Mouse (Mus musculus): ENCODE data around the gene Krt7.
A peak's percentile ranks its signal among the peaks of the same experiment; 100 is the strongest.

The Krt7 gene

DNA sequence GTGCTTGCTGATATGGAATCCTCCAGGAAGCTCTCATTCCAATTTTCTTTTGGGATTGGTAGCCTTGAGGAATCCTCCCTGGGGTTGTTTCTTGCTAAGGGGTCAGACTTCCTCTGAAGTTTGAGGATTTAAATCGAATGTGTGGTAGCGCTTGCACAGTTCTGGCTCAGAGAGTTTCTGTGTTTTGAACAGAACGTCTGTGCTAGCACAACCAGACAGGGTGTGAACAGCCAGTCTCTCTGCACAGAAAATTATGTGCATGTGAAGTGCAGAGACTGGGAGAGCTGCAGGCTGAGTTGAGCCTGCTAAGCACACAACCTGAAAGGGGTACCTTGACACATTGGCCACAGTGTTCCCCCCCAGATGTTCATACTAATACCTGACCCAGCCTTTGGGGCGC is 30.0 kb downstream of the Krt7 start:
- TF ChIP-seq POU5F1 (IDR thresholded peaks at IDR 0.05; ENCODE audit: borderline replicate concordance, low read length) (no peak), CTCF (conservative IDR thresholded peaks at IDR 0.05; ENCODE audit: low read length) (no peak), NANOG (IDR thresholded peaks at IDR 0.05; ENCODE audit: borderline replicate concordance, low read length) (no peak)
- H3K36me3 ChIP-seq (ENCODE audit: insufficient read depth, low read length): no peaks in the 10 kb centered on the region
- peaks cover 5% of the 10 kb centered on the region; the same call in 1 of the 2 replicates for H3K4me1 ChIP-seq (replicated peaks; ENCODE audit: low read depth, low read length)
- H3K27me3 ChIP-seq (ENCODE audit: insufficient read depth, low read length): peaks cover 43% of the 10 kb centered on the region
- no peak overlapping the region for H3K4me3 ChIP-seq (replicated peaks; ENCODE audit: low read length)
- no peaks in the 10 kb centered on the region for H3K9me3 ChIP-seq (ENCODE audit: low read length)

DNA sequence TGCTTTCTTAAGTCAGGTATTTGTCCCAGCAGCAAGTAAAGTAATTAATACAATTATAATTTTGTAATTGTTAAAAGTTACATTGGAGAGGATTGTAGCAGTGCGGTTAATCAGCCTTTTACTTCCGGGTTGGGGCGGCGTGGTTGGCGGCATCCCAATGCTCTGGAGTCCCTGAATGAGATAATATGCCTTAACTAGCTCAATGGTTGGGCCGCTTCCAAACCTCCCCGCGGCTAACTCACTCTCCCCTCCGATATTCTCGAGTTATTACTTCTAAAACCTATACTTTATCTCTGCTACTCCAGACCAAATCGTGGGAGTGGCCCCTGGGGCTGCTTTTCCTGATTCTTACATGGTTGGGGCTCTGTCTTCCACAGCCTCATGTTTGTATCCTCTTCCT is 35.7 kb downstream of the Krt7 start:
- TF ChIP-seq NANOG (IDR thresholded peaks at IDR 0.05; ENCODE audit: borderline replicate concordance, low read length) (no peak), POU5F1 (IDR thresholded peaks at IDR 0.05; ENCODE audit: borderline replicate concordance, low read length) (no peak), CTCF (conservative IDR thresholded peaks at IDR 0.05; ENCODE audit: low read length) (no peak)
- H3K27me3 ChIP-seq (ENCODE audit: insufficient read depth, low read length): no peaks in the 10 kb centered on the region
- no peaks in the 10 kb centered on the region for H3K4me1 ChIP-seq (replicated peaks; ENCODE audit: low read depth, low read length)
- H3K36me3 ChIP-seq (ENCODE audit: insufficient read depth, low read length): no peaks in the 10 kb centered on the region
- 0 out of 2 replicates have a peak overlapping the region, but pooled peaks have one; percentile 3 for H3K4me3 ChIP-seq (replicated peaks; ENCODE audit: low read length)
- peaks cover 8% of the 10 kb centered on the region for H3K9me3 ChIP-seq (ENCODE audit: low read length)

DNA sequence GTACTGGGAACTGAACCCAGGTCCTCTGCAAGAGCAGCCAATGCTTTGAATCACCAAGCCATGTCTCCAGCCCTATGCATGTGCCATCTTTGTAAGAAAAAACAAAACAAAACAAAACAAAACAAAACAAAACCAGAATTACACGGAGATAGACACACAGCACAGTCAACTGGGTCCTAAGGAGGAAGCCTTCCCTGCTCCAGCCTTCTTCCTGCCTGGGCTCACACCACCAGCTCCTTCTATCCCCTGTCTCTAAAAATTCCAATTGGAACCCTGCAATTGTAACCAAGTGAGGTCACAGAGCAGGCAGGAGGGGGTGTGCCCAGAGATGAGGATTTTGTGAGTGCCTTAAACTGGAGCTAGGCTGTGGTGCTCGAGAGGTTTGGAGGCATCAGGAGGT is 36.6 kb downstream of the Krt7 start, which contains the start of gene Krt88:
TSS of gene Krt88 (plus strand) at position 301 of the 400 bp plus-strand sequence.
- peaks cover 13% of the 10 kb centered on the region for H3K9me3 ChIP-seq (ENCODE audit: low read length)
- no peak for TF ChIP-seq NANOG (IDR thresholded peaks at IDR 0.05; ENCODE audit: borderline replicate concordance, low read length)
- TF ChIP-seq POU5F1 (IDR thresholded peaks at IDR 0.05; ENCODE audit: borderline replicate concordance, low read length): no peak
- TF ChIP-seq CTCF (conservative IDR thresholded peaks at IDR 0.05; ENCODE audit: low read length): no peak
- H3K4me1 ChIP-seq (replicated peaks; ENCODE audit: low read depth, low read length): no peaks in the 10 kb centered on the region
- H3K4me3 ChIP-seq (replicated peaks; ENCODE audit: low read length): 0 out of 2 replicates have a peak within 1 kb of the TSS, but pooled peaks have one; percentile 3
- H3K27me3 ChIP-seq (ENCODE audit: insufficient read depth, low read length): no peaks in the 10 kb centered on the region
- no peaks in the 10 kb centered on the region for H3K36me3 ChIP-seq (ENCODE audit: insufficient read depth, low read length)

DNA sequence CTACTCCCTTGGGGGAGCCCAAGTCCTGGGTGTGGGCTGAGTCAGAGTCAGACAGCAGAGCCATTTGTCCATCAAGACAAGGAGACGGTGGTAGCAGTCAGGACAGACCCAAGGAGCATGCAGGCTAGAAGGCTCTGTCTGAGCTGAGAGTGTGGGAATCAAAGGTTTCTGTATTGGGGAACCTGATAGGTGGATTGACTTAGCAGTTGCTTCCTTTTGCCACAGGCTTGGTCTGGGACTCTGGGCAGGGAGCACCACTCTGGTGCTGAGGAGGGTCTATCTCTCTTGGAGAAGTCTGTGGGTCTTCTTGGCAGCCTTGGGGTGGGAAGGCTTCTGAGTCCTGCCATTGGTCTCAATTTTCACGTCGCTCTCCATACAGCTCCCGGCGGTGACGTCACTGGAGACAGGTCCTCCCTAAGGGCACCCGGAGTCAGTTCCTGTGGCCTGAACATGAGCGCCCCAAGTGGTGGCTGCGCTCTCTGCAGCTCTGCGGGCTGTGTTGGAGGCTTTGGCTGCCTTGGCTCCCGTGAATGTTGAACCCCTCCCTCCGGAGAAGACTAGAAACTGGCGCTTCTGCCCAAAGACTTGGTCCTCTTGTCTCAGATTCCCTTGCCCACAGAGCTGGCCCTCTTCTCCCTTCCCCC is 42.4 kb downstream of the Krt7 start:
- H3K27me3 ChIP-seq (ENCODE audit: insufficient read depth, low read length): no peaks in the 10 kb centered on the region
- no peaks in the 10 kb centered on the region for H3K36me3 ChIP-seq (ENCODE audit: insufficient read depth, low read length)
- H3K9me3 ChIP-seq (ENCODE audit: low read length): peaks cover 28% of the 10 kb centered on the region
- no peak overlapping the region for H3K4me3 ChIP-seq (replicated peaks; ENCODE audit: low read length)
- TF ChIP-seq NANOG (IDR thresholded peaks at IDR 0.05; ENCODE audit: borderline replicate concordance, low read length) (no peak), POU5F1 (IDR thresholded peaks at IDR 0.05; ENCODE audit: borderline replicate concordance, low read length) (no peak), CTCF (conservative IDR thresholded peaks at IDR 0.05; ENCODE audit: low read length) (peak; percentile 42)
- H3K4me1 ChIP-seq (replicated peaks; ENCODE audit: low read depth, low read length): no peaks in the 10 kb centered on the region

DNA sequence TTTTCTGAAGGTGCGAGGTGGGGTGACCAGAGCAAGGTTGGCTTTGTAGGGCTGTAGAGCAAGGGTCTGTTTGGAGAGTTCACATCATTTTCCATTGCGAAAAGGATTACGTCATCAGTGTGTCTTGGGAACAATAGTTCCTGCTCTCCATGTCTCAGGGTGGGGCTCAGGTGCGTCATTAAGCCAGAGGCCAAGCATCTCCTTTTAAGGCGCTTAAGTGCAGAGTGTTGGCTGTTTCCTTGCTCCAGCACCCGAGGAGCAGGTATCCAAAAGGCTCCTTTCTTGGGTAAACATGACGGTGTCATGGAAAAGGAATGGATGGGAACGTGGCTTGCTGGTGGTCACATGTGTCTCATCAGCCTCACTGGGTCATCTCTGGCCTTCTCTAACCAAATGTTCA is 43.9 kb downstream of the Krt7 start:
- Histone ChIP-seq H3K9me3 (ENCODE audit: low read length) (peaks cover 29% of the 10 kb centered on the region), H3K27me3 (ENCODE audit: insufficient read depth, low read length) (no peaks in the 10 kb centered on the region), H3K4me1 (replicated peaks; ENCODE audit: low read depth, low read length) (peaks cover 6% of the 10 kb centered on the region), H3K4me3 (replicated peaks; ENCODE audit: low read length) (no peak overlapping the region), H3K36me3 (ENCODE audit: insufficient read depth, low read length) (no peaks in the 10 kb centered on the region)
- TF ChIP-seq POU5F1 (IDR thresholded peaks at IDR 0.05; ENCODE audit: borderline replicate concordance, low read length): no peak
- TF ChIP-seq NANOG (IDR thresholded peaks at IDR 0.05; ENCODE audit: borderline replicate concordance, low read length): no peak
- no peak for TF ChIP-seq CTCF (conservative IDR thresholded peaks at IDR 0.05; ENCODE audit: low read length)

DNA sequence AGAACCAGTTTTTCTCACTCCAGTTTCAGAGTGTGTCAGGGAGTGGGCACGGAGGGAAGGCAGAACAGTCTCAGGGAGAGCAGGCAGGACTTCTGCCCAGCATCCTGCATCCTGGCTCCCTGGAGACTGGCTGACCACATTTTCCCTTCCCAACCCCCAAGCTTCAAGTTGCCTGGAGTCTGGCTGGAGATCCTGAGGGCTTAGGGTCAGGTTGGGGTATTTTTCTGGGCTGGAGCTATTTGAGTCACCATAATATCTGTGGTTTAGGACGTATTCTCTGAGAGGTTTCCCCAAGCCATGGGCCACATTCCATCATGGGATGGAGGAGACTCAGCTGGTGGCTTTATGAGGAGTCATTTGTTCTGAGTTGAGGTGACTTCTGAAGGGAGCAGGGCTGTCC is 44.4 kb downstream of the Krt7 start:
- no peaks in the 10 kb centered on the region for H3K27me3 ChIP-seq (ENCODE audit: insufficient read depth, low read length)
- H3K9me3 ChIP-seq (ENCODE audit: low read length): peaks cover 32% of the 10 kb centered on the region
- H3K4me1 ChIP-seq (replicated peaks; ENCODE audit: low read depth, low read length): peaks cover 6% of the 10 kb centered on the region
- TF ChIP-seq POU5F1 (IDR thresholded peaks at IDR 0.05; ENCODE audit: borderline replicate concordance, low read length): no peak
- no peak for TF ChIP-seq CTCF (conservative IDR thresholded peaks at IDR 0.05; ENCODE audit: low read length)
- no peak for TF ChIP-seq NANOG (IDR thresholded peaks at IDR 0.05; ENCODE audit: borderline replicate concordance, low read length)
- H3K36me3 ChIP-seq (ENCODE audit: insufficient read depth, low read length): no peaks in the 10 kb centered on the region
- no peak overlapping the region for H3K4me3 ChIP-seq (replicated peaks; ENCODE audit: low read length)

DNA sequence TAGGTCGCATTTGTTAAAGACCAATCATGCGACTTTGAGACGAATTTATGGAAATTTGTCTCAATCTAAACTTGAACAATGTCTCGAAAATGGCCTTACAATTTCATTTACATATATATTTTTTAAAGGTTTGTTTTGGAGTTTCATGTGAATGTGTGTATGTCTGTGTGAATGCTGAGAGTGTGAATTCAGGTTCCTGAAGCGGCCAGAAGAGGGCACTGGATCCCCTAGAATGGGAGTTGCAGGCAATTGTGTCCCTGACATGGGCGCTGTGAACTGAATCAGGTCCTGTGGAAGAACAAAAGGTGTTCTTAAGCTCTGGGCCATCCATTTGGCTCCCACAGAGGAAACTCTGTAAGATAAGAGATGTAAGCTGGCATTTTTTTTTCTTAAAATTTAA is 45.0 kb downstream of the Krt7 start:
- Histone ChIP-seq H3K4me1 (replicated peaks; ENCODE audit: low read depth, low read length) (peaks cover 6% of the 10 kb centered on the region), H3K9me3 (ENCODE audit: low read length) (peaks cover 33% of the 10 kb centered on the region), H3K36me3 (ENCODE audit: insufficient read depth, low read length) (no peaks in the 10 kb centered on the region), H3K27me3 (ENCODE audit: insufficient read depth, low read length) (no peaks in the 10 kb centered on the region), H3K4me3 (replicated peaks; ENCODE audit: low read length) (no peak overlapping the region)
- TF ChIP-seq POU5F1 (IDR thresholded peaks at IDR 0.05; ENCODE audit: borderline replicate concordance, low read length) (no peak), CTCF (conservative IDR thresholded peaks at IDR 0.05; ENCODE audit: low read length) (0 out of 2 replicates have a peak, but pooled peaks have one; percentile 10)

DNA sequence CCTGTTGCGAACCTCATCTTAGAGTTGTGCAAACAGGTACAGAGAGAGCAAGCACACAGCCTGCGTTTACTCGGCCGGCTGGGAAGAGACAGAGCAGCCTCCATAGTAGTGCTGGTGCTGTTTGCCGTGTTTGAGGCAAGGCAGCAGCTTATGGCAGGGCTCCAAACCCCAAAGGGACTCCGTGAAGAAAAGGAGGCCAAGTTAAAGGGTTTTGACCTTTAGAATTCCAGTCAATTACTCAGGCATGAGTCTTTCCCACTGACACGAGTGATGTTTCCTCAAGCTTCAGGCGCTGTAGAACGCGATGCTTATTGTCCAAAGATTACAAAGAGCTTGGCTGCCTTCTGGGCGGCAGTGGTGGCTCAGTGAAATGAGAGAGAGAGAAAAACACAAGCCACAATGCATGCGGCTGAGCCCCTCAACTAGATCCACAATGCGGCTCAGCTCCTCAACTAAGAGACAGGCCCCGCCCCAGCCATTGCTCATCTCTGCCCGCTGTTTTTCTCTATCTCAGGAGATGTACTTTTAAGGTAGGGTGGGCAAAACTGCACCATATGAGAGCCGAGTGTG is 47.6 kb downstream of the Krt7 start:
- peaks cover 6% of the 10 kb centered on the region for H3K4me1 ChIP-seq (replicated peaks; ENCODE audit: low read depth, low read length)
- peaks cover 21% of the 10 kb centered on the region for H3K9me3 ChIP-seq (ENCODE audit: low read length)
- TF ChIP-seq NANOG (IDR thresholded peaks at IDR 0.05; ENCODE audit: borderline replicate concordance, low read length) (no peak), POU5F1 (IDR thresholded peaks at IDR 0.05; ENCODE audit: borderline replicate concordance, low read length) (no peak), CTCF (conservative IDR thresholded peaks at IDR 0.05; ENCODE audit: low read length) (no peak)
- peaks cover 19% of the 10 kb centered on the region for H3K27me3 ChIP-seq (ENCODE audit: insufficient read depth, low read length)
- H3K36me3 ChIP-seq (ENCODE audit: insufficient read depth, low read length): no peaks in the 10 kb centered on the region
- H3K4me3 ChIP-seq (replicated peaks; ENCODE audit: low read length): no peak overlapping the region
